Mouse (Mus musculus): Measurements from ENCODE around the gene Sec14l3. TPM values are rescaled to one million over a fixed set of nuclear protein-coding genes. Genes with fewer than 3 reads are reported as not detected.
A peak's percentile ranks its signal among the peaks of the same experiment; 100 is the strongest.
"Not testable (repeated sequence)": the region's sequence is repeated elsewhere in the genome, so short reads cannot be mapped to it uniquely, and the experiment has no call there.

Sec14l3 gene
- 1 to 10 TPM; 3.7 to 4.5 TPM for total RNA-seq (2021)
- long read RNA-seq, partial matches to known transcripts = 0 of 3 reads
- long read RNA-seq, other reads (novel, unspliced or antisense) = 3 of 3 reads

DNA sequence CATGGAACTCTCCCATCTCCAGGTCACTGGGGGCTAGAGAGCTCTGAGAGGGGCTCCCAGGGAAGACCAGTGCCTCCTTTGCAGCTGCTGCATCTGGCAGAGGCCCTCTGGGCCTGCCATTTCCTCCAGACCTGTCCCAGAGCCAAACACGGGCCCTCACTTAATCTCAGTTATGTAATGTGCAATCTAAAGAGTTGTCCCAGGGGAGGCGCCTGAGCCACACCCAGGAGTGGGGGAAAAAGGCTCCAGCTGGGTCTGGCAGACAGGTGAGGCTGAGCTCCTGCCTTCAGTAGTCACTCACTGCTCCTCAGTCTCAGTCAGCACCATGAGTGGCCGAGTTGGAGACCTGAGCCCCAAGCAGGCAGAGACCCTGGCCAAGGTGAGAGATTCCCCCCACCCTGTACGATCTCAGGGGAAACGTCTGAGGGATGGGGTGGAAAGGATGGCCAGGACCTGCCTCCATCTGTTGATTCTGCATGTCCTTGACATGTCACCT, at the start of gene Sec14l3:
Gene Sec14l3 (plus strand): TSS at position 215 of the 496 bp plus-strand sequence.
- no peak for DNase-seq (ENCODE audit: low spot score in 2 of 2)

DNA sequence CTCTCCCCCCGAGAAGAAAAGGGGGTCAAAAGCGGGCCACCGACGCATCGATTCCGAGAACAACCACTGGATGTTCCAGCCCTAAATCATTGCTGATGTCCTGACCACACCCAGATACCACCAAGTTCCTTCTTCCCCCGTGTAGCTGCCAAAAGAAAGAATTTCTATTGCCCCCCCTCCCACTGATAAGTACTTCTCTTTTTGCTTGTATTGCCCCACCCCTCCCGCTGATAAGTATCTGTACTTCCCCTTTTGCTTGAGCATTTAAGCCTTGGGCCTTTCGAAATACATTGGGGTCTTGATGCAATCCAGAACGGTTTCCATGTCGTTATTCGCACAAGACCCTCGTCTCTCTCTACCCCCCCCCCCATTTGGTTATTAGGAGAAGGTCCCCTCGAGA, 48.8 kb upstream of the Sec14l3 start:
- DNase-seq (ENCODE audit: low spot score in 2 of 2) = not testable (repeated sequence)

DNA sequence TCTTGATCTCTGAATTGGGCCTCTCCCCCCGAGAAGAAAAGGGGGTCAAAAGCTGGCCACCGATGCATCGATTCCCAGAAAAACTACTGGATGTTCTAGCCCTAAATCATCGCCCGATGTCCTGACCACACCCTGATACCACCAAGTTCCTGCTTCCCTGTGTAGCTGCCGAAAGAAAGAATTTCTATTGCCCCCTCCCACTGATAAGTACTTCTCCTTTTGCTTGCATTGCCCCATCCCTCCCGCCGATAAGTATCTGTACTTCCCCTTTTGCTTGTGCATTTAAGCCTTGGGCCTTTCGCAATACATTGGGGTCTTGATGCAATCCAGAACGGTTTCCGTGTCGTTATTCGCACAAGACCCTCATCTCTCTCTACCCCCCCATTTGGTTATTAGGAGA, 42.5 kb upstream of the Sec14l3 start:
- DNase-seq (ENCODE audit: low spot score in 2 of 2) = not testable (repeated sequence)

DNA sequence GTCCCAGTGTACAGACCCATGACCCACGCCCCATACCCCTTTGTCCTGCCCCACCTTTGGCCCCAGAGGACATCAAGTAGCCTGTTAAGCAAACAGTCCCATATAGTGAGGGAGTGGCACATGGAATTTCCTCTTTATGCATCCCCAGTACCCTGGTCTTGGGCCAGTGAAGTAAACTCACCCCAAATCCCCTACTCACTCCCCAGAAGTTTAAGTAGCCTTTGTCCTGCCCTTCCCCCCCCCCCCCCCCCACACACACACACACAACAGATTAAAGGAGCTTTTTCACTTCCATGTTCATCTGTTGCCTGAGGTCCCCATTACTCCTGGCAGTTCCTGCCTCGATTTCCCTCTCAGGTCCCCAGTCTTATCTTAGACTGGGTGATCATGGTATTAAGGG, 41.3 kb upstream of the Sec14l3 start:
- DNase-seq (ENCODE audit: low spot score in 2 of 2) = no peak

DNA sequence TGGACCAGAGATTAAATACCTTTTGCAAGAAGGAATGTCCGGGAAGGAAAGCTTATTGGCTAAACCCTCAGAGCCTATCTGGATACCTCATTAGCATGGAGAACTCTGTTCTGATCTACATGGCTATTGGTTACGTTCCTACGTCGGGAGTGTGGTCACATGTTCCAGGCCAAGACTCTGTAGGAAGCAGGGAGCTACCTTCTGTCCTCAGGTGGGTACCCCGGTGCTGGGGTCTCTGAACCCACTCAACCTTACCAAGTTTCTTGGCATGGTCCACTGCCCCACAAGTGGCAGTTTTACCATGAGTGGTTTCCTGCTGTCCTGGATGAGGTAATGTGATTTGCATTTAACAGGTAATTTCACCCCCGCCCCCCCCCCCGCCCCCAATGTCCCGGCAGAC, 37.6 kb upstream of the Sec14l3 start:
- DNase-seq (ENCODE audit: low spot score in 2 of 2) = no peak

DNA sequence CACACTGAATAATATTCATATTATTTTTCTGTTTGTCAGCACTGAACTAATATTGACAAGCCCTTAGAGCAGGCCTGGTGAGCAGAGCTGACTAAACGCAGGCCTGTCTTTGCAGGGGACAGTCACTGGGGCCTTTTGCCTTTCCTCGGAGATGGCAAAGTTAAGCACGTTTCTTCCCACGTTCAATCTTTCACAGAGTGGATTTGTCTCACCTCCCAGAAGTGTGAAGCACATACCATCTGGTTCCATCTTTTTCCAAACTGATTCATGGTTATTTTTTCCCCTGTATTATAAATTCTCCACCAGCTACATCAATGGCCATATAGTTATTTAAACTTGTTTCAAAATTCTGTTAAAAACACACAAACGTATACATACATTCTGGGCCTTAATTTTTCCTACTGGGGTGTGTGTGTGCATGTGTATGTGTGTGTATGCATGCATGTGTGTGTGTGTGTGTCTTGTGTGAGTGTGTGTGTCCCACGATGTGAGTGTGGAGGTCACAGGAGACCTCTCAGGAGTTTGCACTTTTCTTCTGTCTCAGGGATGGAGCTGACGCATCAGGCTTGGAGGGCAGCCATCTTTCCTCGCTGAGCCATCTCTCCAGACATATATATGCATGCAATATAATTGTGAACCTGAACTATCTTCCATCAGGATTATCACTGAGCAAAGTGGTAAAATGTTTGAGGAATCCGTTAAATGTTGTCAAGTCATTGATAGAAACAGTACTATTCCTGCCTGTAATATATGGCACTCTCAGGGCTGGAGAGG, 36.9 kb upstream of the Sec14l3 start:
- no peak for DNase-seq (ENCODE audit: low spot score in 2 of 2)

DNA sequence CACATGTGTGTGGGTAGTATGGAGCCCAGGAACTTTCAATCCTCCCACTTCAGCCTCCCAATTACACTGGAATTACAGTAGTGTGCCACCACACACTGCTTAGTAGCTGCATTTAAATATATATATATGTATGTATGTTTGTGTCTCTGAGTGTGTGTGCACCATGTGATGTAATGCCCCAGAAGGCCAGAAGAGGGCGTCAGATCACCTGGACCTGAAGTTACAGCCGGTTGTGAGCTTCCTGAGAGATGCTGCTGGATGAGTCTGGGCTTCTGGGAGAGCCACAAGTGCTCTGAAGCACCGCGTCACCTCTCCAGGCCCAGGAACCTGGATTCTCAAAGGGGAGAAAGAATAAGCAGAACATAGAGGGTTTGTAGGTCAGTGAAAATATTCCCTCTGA, 35.3 kb upstream of the Sec14l3 start:
- DNase-seq (ENCODE audit: low spot score in 2 of 2) = no peak

DNA sequence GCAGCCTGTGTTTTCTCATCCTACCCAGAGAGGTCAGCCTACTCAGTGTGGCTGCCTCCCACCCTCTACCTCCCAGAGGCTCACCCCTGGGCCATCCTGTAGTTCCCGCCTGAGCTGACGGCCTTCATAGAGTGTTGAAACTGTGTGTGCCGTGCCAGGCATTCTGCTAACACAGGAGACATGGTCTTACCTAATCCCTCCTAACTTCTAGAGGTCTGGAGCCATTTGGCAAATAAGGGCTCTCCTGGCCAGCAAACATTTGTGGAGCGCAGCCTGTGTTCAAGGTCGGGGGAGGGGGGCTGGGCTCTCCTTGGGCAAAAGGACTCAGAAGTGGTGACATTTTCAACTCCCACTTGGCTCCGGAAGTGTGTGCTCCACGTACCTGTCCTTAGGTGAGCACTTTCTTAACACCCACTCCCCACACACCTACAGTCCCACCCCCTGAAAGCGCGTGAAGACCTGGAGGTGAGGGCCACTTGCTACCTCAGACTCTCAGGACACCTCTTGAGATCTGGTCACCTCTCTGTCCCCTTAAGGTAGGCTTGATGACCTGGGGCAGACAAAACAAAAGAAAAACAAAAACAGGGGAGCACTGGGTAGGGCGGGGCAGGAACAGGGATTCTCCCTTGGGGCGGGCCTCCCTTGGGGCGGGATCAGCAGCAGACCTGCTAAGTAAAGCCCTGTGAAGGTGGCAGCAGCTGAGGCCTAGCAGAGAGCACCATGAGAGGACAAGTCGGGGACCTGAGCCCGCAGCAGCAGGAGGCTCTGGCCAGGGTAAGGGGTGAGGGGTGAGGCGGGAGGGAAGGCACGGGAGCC, 33.3 kb upstream of the Sec14l3 start, which contains the start of gene Sec14l4:
Gene Sec14l4 (plus strand): TSS at position 337 of the 816 bp plus-strand sequence.
- DNase-seq (ENCODE audit: low spot score in 2 of 2) = no peak

DNA sequence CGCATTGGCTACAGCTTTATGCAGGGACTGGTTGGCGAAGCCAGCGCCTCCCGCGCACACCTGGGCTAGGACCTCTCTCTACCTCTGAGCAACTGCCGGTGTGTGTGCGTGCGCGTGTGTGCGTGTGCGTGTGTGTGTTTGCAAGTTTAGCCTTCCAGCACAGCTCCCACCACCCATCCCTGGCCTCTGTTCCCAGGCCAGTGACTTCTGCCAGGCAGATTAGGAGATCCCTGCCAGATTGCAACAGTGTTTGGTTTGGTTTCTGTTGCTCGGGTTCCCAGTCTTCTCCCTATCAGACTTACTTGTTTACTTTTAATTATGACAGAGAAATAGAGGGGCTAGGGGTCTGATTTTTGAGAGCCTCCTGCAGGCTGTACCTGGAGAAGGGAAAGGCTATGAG, 32.7 kb upstream of the Sec14l3 start:
- DNase-seq (ENCODE audit: low spot score in 2 of 2) = no peak

DNA sequence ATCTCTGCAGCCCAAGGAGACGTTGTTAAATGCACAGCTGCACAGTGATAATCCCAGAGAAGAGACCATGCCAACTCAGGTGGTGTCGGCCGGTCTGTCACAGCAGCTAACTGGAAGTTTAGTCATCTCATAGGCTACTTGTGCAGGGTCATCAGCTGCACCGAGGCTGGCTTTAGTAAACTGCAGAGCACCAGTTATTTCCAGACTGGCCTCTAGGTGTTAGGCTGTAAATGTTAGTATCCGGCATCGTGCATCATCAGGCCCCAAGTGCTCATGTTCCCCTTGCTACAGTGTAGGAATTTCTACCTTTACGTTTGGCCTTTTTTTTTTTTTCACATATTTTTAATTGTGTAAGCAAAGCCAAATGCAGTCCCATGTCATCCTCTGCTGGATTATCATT, 31.2 kb upstream of the Sec14l3 start:
- DNase-seq (ENCODE audit: low spot score in 2 of 2) = no peak

DNA sequence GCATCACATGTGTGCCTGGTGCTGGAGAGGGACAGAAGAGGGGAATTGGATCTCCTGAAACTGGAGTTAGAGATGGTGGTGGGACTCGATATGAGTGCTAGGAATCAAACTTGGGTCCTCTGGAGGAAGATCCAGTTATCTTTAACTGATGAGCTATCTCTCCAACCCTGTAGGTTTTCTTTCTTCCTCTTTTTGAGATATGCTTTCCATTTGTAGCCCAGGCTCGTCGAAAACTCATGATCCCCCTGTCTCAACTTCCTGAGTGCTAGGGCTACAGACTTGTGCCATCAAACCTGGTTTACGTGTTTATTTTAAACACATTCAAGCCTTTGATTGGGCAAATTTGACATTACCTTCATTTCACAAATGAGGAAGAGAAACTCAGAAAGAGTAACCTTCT, 30.5 kb upstream of the Sec14l3 start:
- no peak for DNase-seq (ENCODE audit: low spot score in 2 of 2)

DNA sequence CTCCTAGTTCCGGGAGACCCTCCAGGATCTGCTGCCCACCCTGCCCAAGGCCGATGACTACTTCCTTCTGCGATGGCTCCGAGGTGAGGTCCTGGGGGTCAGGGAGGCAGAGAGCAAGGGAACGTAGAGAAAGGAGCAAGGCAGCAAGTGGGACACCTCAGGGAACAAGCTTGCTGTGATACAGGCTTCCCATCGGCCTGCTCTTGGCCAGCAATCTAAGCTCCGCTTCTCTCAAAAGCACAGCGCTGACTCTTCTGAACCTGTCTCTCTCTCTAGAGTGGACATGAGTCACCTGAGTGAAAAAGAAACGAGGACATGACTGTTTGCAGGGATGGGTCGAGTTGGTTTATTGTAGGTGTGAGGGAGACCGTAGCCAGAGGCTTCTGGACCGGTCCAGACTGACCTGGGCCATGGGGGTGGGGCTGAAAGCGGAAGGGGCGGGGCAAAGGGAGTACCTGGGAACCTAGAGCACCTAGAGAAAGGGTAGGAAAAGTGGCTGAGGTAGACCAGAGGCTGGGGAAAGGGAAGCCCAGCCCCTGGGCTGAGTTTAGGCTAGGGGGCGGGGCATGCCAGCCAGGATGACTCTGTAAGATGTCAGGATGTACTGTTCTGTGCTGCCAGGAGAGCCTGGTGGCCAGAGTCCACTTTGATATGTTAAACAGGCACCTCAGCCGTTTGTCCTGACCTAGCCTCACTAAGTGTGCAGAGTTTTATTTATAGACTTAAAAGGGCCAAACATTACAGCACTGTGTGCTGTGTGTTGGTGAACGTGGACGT, 29.3 kb upstream of the Sec14l3 start:
- DNase-seq (ENCODE audit: low spot score in 2 of 2) = no peak

DNA sequence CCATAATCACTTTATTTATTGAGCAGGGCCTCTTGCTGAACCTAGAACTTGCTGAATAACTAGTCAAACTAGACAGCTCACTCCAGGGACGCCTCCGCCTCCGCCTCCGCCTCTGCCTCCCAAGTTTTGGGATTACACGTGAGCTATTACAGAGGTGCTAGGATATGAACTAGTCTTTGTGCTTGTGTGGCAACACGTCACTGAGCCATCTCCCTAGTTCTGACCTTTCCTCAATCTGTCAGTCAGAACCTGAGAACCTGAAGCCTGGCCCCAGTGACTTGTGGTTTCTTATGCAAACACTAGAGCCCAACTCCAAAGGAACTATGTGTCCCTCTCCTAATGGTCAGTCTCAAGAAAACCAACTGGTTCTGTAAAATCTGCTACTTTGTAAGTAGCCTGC, 28.7 kb upstream of the Sec14l3 start:
- DNase-seq (ENCODE audit: low spot score in 2 of 2) = no peak

DNA sequence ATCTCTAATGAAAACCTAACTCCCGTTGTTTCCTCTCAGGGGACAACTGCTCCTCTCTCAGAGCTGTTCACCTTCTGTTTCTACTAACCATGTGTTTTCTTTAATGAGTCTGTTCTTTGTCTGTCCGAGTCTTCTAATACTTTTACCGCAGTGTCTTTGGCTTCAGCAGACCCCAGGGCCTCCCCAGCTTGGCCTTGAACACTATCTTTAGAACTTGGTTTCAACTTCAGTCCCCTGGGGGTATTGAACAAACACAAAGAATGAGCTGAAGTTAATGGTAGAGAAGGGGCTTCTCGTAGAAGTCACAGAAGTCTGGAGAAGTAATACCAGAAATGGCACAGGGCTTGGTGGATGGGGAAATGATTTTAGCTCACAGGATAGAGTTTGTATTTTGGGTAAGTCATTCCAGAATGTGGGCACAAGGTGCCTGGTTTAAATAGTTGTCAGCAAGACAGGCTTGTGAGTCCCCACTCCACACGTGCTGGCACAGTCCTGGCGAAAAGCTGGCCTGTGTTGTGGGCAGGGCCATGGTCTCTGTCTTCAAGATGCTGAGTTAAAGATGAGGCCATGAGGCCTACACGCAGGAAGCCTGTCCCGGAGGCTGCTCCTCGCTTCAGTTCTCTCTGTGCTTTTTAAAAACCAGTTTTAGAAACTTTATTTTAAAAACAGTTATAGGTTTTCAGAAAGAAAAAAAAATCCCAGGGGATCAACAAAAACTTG, 28.1 kb upstream of the Sec14l3 start:
- DNase-seq (ENCODE audit: low spot score in 2 of 2) = no peak

DNA sequence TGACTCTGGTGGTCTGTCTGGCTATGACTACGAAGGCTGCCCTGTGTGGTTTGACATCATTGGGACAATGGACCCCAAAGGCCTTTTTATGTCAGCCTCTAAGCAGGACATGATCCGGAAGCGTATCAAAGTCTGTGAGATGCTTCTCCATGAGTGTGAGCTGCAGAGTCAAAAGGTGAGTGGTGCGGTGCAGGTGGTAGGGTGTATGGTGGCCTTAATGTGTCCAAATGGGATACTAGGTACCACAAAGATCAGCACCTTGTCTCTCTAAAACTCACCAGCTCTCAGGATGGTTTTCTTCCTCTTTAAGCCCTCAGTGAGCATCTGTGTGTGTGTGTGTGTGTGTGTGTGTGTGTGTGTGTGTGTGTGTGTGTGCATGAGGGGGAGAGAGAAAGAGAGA, 24.7 kb upstream of the Sec14l3 start:
- DNase-seq (ENCODE audit: low spot score in 2 of 2) = no peak

DNA sequence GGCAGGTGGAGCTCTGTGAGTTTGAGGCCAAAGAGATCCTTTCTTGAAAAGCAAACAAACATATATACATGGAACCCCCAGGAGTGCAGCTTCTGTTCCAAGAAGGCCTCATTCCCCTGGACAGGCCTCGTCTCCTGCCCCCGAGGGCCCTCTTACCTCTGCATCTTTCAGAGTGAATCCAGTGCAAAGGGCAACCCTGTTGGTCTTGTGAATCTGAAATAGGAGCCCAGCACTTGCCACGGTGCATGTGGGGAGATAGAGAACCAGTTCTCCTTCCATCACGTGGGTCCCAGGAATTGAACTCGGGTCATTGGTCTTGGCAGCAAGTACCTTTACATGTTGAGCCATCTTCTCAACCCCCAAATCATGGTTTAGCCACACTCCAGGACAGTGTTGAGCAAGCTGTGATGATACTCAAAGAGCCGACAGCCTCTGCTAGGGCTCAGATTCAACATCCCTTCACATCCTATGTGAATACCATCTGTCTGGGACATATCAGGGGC, 23.5 kb upstream of the Sec14l3 start:
- DNase-seq (ENCODE audit: low spot score in 2 of 2) = no peak

DNA sequence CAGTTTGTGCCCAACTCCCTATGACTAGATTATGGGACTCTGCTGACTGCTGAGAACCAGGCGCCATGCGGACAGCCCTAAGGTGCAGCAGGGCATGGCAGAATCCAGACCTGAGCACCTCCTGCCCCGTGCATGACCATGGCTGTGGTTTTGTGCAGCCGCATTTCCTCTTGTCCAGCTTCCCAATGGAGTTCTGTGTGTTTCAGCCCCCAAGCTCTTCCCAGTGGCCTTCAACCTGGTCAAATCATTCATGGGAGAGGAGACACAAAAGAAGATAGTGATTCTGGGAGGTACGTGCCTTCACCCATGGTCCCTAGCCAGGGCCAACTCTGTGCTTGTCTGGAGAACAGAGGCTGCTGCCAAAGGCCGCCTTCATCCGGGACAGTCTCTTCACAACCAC, 21.6 kb upstream of the Sec14l3 start:
- no peak for DNase-seq (ENCODE audit: low spot score in 2 of 2)

DNA sequence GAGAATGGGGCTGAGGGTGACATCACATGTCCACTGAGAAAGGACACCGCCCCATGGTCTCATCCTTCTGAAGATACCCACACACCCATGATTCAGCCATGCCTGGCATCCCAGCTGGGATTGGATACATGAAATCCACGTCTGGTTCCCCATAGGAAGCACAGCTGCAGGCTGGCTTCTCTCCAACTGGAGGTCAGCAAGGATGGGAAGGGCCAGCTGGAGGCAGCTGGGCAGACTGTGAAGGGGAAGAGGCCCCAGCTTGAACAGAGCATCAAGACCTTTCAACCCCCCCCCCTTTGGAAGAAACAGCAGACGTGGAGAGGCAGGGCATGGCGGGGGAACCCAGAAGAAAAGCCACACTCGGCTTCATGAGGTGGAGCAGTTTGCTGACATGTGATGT, 18.1 kb upstream of the Sec14l3 start:
- no peak for DNase-seq (ENCODE audit: low spot score in 2 of 2)

DNA sequence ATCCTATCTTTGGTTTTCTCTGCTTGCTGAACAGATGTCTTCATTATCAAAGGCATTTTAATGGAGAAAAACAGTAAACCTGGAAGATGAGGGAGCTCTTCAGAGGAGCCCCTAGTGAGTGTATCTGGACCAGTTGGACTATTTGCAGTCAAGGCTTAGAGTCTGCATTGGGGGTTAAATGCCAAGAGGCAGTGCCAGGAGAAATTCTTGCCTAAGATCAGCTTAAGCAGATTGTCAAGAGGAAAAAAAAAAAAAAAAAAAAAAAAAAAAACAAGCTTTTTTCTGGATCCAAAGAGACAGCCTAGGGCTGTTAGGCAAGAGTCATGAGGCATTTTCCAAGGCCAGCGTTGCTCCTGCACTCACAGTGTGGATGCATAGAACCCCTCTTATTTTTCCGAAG, 16.9 kb upstream of the Sec14l3 start:
- DNase-seq (ENCODE audit: low spot score in 2 of 2) = no peak

DNA sequence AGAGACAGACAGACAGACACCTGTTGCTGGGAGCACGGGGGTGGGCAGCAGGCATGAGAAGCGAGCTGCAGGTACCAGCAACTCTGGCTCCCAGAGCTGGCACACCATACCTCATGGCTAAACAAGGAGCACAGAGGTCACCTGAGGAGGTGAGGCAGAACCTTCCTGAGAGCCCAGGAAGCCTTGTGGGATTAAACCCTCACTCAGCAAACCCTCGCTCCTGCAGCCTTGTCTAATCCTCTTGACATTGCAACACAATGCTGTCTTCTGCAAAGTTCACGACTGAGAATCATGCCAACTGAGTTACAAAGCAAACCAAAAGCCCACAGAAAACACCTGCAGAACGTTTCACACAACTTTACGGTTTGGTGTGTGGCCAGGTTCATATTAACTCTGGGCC, 16.2 kb upstream of the Sec14l3 start:
- no peak for DNase-seq (ENCODE audit: low spot score in 2 of 2)

DNA sequence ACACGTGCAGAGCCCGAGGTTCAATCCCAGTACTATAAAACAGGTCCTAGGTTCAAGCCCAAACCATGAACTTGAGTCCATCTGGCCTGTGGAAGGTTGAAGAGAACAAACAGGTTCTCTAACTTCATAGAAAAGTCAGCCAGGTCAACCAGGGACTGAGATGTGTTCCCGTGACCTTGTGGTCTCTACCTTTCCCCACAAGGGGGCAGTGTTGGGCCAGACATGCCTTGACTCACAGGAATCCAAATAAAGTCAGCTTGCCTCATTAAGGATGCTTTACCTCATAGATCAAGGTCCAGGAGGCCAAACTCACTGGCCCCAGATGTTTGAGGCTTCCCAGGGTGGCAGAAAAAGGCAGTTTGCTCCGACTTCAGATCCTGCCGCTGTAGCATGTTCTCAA, 11.1 kb upstream of the Sec14l3 start:
- peak; percentile 80 to 83 for DNase-seq (ENCODE audit: low spot score in 2 of 2)

All from layer of hippocampus, postnatal 10 days (tissue).